Mouse (Mus musculus): ENCODE measurements around the gene Mt1. TPM values are rescaled to one million over a fixed set of nuclear protein-coding genes. Genes with fewer than 3 reads are reported as not detected.

The Mt1 gene
- total RNA-seq, 2 experiments from 2014 or later: 18.6 to 129 TPM

DNA sequence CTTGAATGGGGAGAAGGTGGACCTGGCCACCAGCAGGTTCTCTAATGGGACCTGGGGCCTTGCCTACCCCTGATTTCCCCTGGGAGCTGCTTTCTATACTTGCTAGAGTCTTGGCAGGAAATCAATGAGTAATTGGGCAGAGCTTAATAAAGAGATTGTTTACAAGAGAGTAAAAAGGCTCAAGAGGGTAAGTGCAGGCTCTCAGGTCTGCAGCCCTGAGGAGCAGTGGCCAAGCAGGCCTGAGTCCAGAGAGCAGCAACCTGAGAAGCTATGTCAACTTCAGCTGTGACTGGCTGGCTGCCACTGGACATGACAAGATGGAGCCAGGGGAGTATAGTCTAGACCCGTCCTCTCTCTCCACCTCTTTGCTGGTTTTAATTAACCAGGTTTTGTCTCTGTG lies 14.0 kb downstream of the Mt1 start:
- intact Hi-C loops (cut with DNase I; ENCODE audit: low total_unique reads): no loop called here

DNA sequence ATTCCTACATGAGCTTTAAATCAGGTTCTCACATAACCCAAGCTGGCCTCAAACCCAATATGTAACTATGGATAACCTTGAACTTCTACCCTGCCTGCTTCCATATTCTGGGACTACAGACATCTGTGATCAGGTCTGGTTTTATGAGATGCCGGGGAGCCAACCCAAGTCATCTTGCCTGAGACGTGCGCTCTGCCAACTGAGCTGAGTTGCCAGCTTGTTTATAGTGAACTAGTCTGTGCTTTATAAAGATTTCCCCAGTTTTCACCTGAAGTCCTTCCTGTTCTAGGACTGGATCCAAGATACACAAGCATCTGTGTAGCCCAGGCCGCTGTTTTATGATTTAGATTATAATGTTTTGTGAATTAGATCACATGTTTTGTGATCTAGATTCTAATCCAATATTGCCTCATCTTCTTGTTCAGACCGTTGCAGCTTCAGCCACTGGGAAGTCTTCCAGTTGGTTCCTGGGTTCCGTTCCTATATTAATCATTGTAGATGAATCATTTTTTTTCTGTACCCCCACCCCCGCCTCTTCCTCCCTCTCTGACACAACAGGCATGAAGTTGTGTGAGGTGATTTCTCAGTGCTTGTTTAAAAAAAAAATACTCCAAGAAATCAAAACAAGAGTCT lies 15.8 kb downstream of the Mt1 start:
- intact Hi-C loops (cut with DNase I; ENCODE audit: low total_unique reads): no loop called here
- peak; percentile 40 for DNase-seq

More for the DNA sequence above, 14.0 kb downstream of the Mt1 start:
- DNase-seq: peak; percentile 55

DNA sequence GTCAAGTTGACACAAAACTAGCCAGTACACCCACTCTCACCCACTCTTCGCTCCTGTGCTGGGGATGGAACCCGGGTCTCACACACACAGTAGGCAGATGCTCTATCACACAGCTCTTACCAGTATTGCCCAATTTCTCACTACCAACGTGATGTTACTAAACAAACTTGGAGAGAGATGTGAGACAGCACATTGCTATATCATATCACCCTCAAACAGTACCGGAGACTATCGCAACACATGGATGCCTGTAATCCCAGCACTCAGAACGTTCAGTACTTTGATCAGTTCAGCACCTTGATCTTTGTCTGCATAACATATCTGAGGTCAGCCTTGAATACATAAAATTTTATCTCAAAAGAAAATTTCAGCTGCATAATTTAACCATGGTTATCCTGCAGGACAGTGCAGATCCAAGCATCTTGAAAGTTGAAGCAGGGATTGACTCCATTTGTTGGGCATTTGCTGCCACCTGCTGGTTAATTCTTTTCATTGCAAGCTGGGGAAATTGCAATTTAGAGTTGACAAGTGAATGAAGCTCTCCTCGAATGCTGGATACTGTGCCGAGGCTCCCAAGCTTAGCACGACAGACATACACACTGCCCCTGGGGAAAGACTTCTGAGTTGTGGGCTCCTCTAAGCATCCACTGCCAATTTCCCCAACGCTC lies 20.5 kb downstream of the Mt1 start:
- intact Hi-C loops (cut with DNase I; ENCODE audit: low total_unique reads): no loop called here
- DNase-seq: peak; percentile 30

DNA sequence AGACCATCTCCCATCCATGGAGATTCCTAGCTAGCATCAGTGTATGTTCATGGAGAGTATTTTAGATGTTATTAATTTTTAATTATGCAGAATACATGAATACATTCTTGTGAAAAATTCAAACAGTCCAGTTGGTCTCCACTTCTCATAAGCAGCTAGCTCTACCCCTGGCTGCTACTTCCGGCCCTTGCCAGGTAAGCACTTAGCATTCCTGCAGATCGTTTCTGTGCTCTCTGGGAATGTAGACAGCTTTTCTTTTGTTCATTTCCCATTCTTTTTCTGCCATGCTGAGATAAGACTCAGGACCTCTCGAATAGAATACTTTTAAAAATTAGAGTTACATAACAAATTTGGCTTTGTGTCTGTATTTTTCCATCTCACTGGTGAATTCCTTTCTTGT lies 25.2 kb downstream of the Mt1 start:
- intact Hi-C loops (cut with DNase I; ENCODE audit: low total_unique reads): loop anchor here (5.0 kb wide), 2 partner anchors 37 to 97 kb away; no protein-coding TSS in a partner anchor
- DNase-seq: no peak

DNA sequence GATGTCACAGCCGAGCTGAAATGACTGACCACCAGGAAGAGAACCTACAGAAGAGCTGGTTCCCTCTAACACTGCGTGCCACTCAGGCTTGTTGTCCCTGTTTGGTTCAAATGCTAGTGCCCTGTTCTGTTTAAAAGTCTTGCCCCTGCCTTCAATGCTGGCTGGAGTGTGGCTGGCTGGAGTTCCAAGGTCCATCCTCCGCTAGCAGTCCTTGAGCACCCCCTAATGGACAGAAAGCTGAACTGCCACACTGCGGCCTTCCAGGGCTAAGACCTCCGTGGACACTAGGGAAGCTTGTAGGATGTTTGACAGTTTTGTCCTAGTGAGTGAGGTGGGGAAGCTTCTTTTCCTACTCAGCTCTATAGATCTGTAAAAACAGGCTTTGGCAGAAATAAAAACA lies 26.9 kb downstream of the Mt1 start:
- intact Hi-C loops (cut with DNase I; ENCODE audit: low total_unique reads): no loop called here
- peak; percentile 74 for DNase-seq

DNA sequence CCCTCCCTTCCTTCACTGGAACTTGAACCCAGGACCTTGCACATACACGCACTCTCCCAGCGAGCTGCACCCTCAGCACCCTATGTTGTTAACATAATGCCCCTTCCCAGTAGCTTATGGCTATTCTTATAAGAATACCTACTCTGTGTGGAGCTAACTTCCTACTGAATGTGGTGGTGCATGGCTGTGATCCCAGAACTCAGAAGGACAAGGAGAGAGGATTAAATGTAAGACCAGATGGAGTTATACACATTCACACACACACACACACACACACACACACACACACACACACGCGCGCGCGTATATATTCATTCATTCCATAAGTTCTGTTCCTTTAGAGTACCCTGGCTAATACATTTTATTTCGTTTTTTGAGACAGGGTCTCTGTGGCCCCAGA lies 27.4 kb downstream of the Mt1 start:
- intact Hi-C loops (cut with DNase I; ENCODE audit: low total_unique reads): no loop called here
- no peak for DNase-seq

DNA sequence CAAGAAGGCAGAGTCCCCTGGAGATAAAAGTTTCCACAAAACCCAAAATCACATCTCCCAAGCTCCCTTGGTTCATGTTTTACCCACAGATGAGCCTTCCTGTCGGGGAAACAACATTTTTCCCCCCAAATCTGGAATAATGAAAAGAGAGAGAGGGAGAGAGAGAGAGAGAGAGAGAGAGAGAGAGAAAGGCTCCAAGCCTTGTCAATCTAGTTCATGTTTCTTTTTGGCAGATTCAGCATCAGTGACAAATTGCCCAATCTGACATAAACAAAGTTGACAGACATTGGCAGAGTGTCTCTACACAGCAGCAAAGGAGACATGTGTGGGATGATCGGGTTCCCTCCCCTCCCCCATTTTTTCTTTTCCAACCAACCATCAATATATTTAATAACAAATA lies 28.6 kb downstream of the Mt1 start:
- DNase-seq: no peak
- intact Hi-C loops (cut with DNase I; ENCODE audit: low total_unique reads): no loop called here

DNA sequence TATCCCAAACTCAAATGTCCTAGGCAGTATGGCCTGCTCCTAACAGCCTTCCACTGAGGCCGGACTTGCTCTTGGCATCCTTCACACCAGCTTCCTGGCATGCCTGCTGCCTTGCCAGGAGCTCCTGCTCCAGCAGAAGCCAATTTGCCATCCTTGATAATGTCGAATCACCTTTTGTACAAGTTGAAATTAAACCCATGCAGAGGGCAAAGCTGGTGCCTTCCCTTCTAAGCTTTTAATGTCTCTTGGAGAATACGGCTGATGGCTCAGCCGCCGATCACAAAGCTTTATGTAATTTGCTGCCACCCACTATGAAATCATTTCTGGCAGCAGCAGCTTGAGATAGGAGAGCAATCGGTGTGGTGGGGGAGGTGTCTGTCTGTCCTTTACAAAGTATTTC lies 30.8 kb downstream of the Mt1 start:
- no peak for DNase-seq
- intact Hi-C loops (cut with DNase I; ENCODE audit: low total_unique reads): loop anchor here (10.0 kb wide), 1 partner anchor 55 kb away; no protein-coding TSS in a partner anchor

DNA sequence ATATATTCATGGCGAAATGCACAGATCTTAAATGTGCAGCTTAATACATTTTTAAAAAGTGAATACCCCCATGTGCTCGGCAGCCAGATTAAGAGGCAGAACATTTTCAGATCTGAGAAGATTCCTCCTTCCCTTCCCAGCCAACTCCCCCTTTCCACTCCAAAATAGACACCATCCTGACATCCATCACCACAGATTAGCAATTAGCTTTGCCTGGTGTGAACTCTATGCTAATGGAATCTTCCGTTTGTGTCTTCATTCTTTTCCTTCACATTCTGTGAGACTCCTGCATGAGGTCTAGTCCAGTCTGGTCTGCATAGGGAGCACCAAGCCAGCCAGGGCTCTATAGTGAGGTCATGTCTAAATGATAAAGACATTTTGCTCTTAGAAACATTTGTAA lies 31.3 kb downstream of the Mt1 start:
- DNase-seq: no peak
- intact Hi-C loops (cut with DNase I; ENCODE audit: low total_unique reads): loop anchor here (10.0 kb wide), 1 partner anchor 55 kb away; no protein-coding TSS in a partner anchor

DNA sequence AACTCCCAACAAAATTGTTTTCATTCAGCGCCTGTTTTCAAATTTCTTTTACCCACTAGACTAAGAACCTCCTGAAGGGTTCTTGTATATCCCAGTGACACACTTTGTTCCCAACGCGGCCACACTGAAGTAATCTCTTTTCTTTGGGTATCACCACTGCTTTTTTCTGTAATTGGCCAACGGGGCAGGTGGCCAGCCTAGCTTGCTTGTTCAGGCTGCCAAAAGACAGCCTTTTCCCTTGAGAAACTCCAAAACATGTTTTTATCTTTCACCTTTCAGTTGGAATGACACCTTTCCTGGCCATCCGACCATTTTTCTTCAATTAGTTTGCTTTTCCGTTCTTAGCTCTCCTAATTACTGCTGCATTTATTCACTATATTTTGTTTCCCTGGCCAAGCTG lies 34.9 kb downstream of the Mt1 start:
- DNase-seq: no peak
- intact Hi-C loops (cut with DNase I; ENCODE audit: low total_unique reads): loop anchor here (10.0 kb wide), 1 partner anchor 51 kb away; no protein-coding TSS in a partner anchor

DNA sequence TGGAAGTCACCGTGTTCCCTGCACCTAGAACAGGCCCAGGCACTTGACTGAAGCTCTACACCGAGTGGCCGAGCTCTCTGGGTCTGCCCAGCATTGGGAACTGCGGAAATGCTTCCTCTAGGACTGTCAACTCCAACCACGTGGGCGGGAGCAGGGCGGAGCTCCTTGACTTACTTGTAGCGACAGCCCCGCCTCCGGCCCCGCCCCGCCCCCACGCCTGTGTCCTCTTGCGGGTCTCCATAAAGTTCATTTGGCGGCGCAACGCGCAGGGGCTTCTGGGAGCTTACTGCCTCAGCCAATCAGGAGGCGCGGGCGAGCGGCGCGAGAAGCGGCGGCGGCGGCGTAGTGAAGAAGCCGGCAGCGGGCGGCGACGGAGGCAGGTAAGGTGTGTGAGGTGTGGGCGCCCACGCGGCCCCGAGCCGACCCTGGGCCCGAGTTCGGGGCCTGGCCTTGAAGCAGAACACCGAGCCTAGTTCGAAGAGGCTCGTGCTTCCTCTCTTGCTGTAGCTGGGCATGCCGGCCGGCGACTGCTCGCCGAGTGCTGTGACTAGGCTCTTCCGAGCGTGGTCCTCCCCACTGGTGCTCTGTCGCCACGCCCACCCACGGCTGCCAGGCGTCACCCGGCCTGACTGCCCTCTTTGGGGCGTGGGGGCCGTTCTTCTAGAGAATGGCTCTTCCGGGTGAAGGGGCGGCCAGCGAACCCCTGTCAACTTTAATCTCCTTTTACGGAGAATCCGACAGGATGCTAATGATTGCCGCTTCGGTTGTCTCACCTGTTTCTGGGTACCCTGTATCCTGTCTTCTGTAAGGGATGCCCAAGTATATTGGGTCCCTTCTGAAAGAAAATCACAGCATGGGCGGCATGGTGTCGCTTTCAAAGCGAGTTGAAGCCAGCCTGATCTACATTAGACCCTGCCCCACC lies 35.6 kb downstream of the Mt1 start, which contains the start of gene Nup93:
Nup93 (plus strand) TSS at position 313 of the 922 bp plus-strand sequence.
- intact Hi-C loops (cut with DNase I; ENCODE audit: low total_unique reads): loop anchor here (10.0 kb wide), 1 partner anchor 50 kb away; no protein-coding TSS in a partner anchor
- DNase-seq: peak; percentile 99

DNA sequence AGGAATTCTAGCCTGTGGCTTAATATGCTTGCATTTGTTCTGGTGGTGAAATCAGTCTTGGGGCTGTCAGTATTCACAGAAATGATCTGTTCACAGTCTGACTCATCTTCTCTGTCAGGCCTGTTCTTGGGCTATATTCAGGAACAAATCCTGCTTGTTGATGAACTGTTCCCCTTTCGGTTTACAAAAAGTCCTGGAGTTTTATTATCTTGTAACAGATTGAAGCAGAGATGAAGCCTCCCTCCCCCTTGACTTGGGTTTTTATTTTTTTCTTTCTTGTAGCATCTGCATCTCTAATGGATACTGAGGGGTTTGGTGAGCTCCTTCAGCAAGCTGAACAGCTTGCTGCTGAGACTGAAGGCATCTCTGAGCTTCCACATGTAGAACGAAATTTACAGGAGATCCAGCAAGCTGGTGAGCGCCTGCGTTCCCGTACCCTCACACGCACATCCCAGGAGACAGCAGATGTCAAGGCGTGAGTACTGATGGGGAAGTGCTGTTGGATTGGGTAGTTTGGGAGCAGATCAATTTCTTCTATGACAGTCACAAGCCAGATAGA lies 48.6 kb downstream of the Mt1 start:
- intact Hi-C loops (cut with DNase I; ENCODE audit: low total_unique reads): no loop called here
- no peak for DNase-seq

Other genes with a start within 250 kb of the Mt1 start
- 10 to 100 TPM; 69.7 to 70.6 TPM for gene Amfr, start 166.2 kb upstream of the Mt1 start, total RNA-seq (2021)
- 10 to 100 TPM; 14.6 to 18.5 TPM for gene Nudt21, start 142.1 kb upstream of the Mt1 start, total RNA-seq (2021)
- 10 to 100 TPM; 14.5 to 15.2 TPM for gene Ogfod1, start 141.9 kb upstream of the Mt1 start, total RNA-seq (2021)
- gene Bbs2, start 80.2 kb upstream of the Mt1 start, total RNA-seq (2021): 1 to 10 TPM; 3.1 to 3.7 TPM
- gene Mt4, start 41.9 kb upstream of the Mt1 start, total RNA-seq (2021): not detected
- 10 to 100 TPM in 1 of 2 experiments, 1 to 10 TPM in 1; 5.8 to 11.2 TPM for gene Mt3, start 26.5 kb upstream of the Mt1 start, total RNA-seq (2021)
- 100 to 1,000 TPM in 1 of 2 experiments, 10 to 100 TPM in 1; 20.2 to 206 TPM for gene Mt2, start 6.4 kb upstream of the Mt1 start, total RNA-seq (2021)
- 10 to 100 TPM in 1 of 2 experiments, 1 to 10 TPM in 1; 10.0 to 13.2 TPM for gene Nup93, start 35.5 kb downstream of the Mt1 start, total RNA-seq (2021)
- gene Slc12a3, start 150.1 kb downstream of the Mt1 start, total RNA-seq (2021): not detected
- 10 to 100 TPM; 55.1 to 75.2 TPM for gene Herpud1, start 207.4 kb downstream of the Mt1 start, total RNA-seq (2021)

Data from gastrocnemius, postnatal 14 days (tissue).